Mouse (Mus musculus) bone marrow, adult 2 months (tissue): ENCODE measurements at regions not wholly inside any gene's neighbourhood (a gene's known extent, or its start where the extent isn't known, plus 50 kb on each side); places are given as distances from the start of the nearest gene placed in this dataset.

Experiments
- CTCF ChIP-seq: fragments of 200-500 bp; IDR thresholded peaks from 2 replicates; pipeline ENCODE4 v1.5.1; 2011; ENCODE audit warnings: low read length, control low read depth; ENCODE audit not compliant: control insufficient read depth, insufficient read depth
- POLR2A ChIP-seq: fragments of 200-500 bp; IDR thresholded peaks from 2 replicates; pipeline ENCODE4 v1.6.1; 2011; ENCODE audit warnings: low read depth, mild to moderate bottlenecking, control low read depth, low read length, borderline replicate concordance; ENCODE audit not compliant: control insufficient read depth

DNA sequence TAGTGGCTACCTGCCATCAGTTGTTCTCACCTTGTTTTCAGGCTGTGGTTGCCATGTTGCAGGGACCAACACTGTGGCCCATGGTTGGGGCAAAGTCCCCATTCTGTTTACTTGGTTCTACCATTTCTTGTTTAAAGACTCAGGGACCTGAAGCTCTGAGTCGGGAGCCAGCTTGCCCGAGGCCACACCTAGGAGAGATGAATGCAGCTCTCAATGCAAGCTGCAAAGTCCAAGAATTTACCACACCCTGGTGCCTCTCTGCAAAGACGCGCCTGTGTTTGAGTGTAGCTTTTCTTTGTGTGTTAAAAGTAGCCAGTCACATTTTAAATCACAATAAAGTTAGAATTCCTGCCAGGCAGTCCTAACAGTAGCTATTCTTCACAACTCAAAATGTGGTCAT, 117.0 kb upstream of the Ccnd2 start:
- TF ChIP-seq CTCF: no peak
- no peak for TF ChIP-seq POLR2A
